Mouse (Mus musculus) heart, embryonic 13.5 days (tissue): ENCODE results near the gene Enpp7. TPM values are rescaled to one million over a fixed set of nuclear protein-coding genes. Genes with fewer than 3 reads are reported as not detected.

ENCODE experiments used
- ATAC-seq: fragments of 200-750 bp; cut with Nextera tagmentation; 2 replicates; pipeline ENCODE4 v1.8.0; 2017; ENCODE audit warnings: moderate TSS enrichment; ENCODE audit not compliant: insufficient number of reproducible peaks, low FRiP score, low TSS enrichment; ENCODE audit errors: extremely low read depth
- H3K27ac ChIP-seq: fragments of 300-500 bp; sonication (generic); replicated peaks from 2 replicates; pipeline ENCODE4 v1.5.1; 2015; ENCODE audit warnings: moderate library complexity, mild to moderate bottlenecking, inconsistent platforms
- H3K27me3 ChIP-seq: fragments of 300-500 bp; sonication (generic); replicated peaks from 2 replicates; pipeline ENCODE4 v1.6.1; 2015; ENCODE audit warnings: mild to moderate bottlenecking, inconsistent platforms
- H3K36me3 ChIP-seq: fragments of 300-500 bp; sonication (generic); 2 replicates; pipeline ENCODE4 v1.6.1; 2015; ENCODE audit warnings: mild to moderate bottlenecking, inconsistent platforms
- H3K4me1 ChIP-seq: fragments of 300-500 bp; sonication (generic); 2 replicates; pipeline ENCODE4 v1.6.1; 2015; ENCODE audit warnings: inconsistent platforms
- H3K4me2 ChIP-seq: fragments of 300-500 bp; sonication (generic); 2 replicates; pipeline ENCODE4 v1.6.1; 2015; ENCODE audit warnings: inconsistent platforms, mild to moderate bottlenecking, moderate library complexity
- H3K4me3 ChIP-seq: fragments of 300-500 bp; sonication (generic); 2 replicates; pipeline ENCODE4 v1.5.1; 2015; ENCODE audit warnings: moderate library complexity, mild to moderate bottlenecking, inconsistent platforms
- H3K9ac ChIP-seq: fragments of 300-500 bp; sonication (generic); 2 replicates; pipeline ENCODE4 v1.6.1; 2015; ENCODE audit warnings: inconsistent platforms, mild to moderate bottlenecking, moderate library complexity
- H3K9me3 ChIP-seq: fragments of 300-500 bp; sonication (generic); 2 replicates; pipeline ENCODE4 v1.6.1; 2016; ENCODE audit warnings: inconsistent platforms
- WGBS: fragments of 180-500 bp; shearing (Covaris S2); methylation state at CpG from one replicate; pipeline ENCODE4 v1.1.7; 2015; ENCODE audit warnings: mixed read lengths; 5-methylcytosine and 5-hydroxymethylcytosine counted together
- polyA plus RNA-seq: library from polyadenylated mRNA; unstranded; fragments of >200 nt; fragmentation: Nextera tagmentation; extraction: Ambion mirVana; gene quantifications from 2 replicates; pipeline ENCODE4 v1.2.1, GENCODE M21; 2015

The Enpp7 gene
- polyA plus RNA-seq, 1 experiment from 2014 or later = not detected

- Histone ChIP-seq H3K27me3 (peaks cover 90% of the 10 kb centered on the region), H3K4me3 (no peak overlapping the region), H3K9me3 (no peaks in the 10 kb centered on the region), H3K9ac (no peak overlapping the region), H3K4me1 (peaks cover 5% of the 10 kb centered on the region), H3K4me2 (no peak overlapping the region), H3K36me3 (no peaks in the 10 kb centered on the region), H3K27ac (no peak overlapping the region)
- no peak for ATAC-seq
- WGBS = 33% methylated on average over 18 of the region's 18 CpGs
Observed at GRCm38 (mm10) chr11:118972431-118973377, 15.3 kb upstream of the Enpp7 start.

- 82% methylated on average over 7 of the region's 7 CpGs for WGBS
- H3K9ac ChIP-seq = no peak overlapping the region
- H3K4me1 ChIP-seq = peaks cover 5% of the 10 kb centered on the region
- no peaks in the 10 kb centered on the region for H3K9me3 ChIP-seq
- no peak overlapping the region for H3K4me3 ChIP-seq
- H3K27me3 ChIP-seq = peaks cover 90% of the 10 kb centered on the region
- no peak overlapping the region for H3K4me2 ChIP-seq
- no peaks in the 10 kb centered on the region for H3K36me3 ChIP-seq
- no peak overlapping the region for H3K27ac ChIP-seq
- no peak for ATAC-seq
Observed at GRCm38 (mm10) chr11:118974340-118974739, 13.6 kb upstream of the Enpp7 start.

GRCm38 (mm10) chr11:118975427-118975826, 12.6 kb upstream of the Enpp7 start:
- Histone ChIP-seq H3K36me3 (no peaks in the 10 kb centered on the region), H3K4me1 (peaks cover 5% of the 10 kb centered on the region), H3K4me3 (peak overlapping the region; percentile 5; the same call in 1 of the 2 replicates), H3K9ac (peak overlapping the region; percentile 44; the same call in 1 of the 2 replicates), H3K9me3 (no peaks in the 10 kb centered on the region), H3K27ac (no peak overlapping the region), H3K27me3 (peaks cover 84% of the 10 kb centered on the region), H3K4me2 (peak overlapping the region; percentile 45)
- ATAC-seq = no peak
- WGBS = under 1% methylated on average over 10 of the region's 10 CpGs

- Histone ChIP-seq H3K27me3 (peaks cover 81% of the 10 kb centered on the region), H3K4me3 (peak overlapping the region; percentile 5; the same call in 1 of the 2 replicates), H3K36me3 (no peaks in the 10 kb centered on the region), H3K9me3 (no peaks in the 10 kb centered on the region), H3K4me2 (peak overlapping the region; percentile 45), H3K9ac (peak overlapping the region; percentile 44; the same call in 1 of the 2 replicates), H3K4me1 (peaks cover 5% of the 10 kb centered on the region), H3K27ac (no peak overlapping the region)
- ATAC-seq = no peak
- WGBS = 18% methylated on average over 12 of the region's 12 CpGs
Observed at GRCm38 (mm10) chr11:118975917-118976316, 12.1 kb upstream of the Enpp7 start.

- peaks cover 62% of the 10 kb centered on the region for H3K27me3 ChIP-seq
Observed at GRCm38 (mm10) chr11:118980388-118980787, 7.6 kb upstream of the Enpp7 start.

GRCm38 (mm10) chr11:118981012-118981776, 6.8 kb upstream of the Enpp7 start:
- no peak overlapping the region for H3K27ac ChIP-seq
- no peak for ATAC-seq
- H3K36me3 ChIP-seq = no peaks in the 10 kb centered on the region
- WGBS = 59% methylated on average over 18 of the region's 18 CpGs
- H3K4me2 ChIP-seq = no peak overlapping the region
- H3K9me3 ChIP-seq = no peaks in the 10 kb centered on the region
- peaks cover 23% of the 10 kb centered on the region for H3K4me1 ChIP-seq
- no peak overlapping the region for H3K9ac ChIP-seq
- H3K27me3 ChIP-seq = peaks cover 56% of the 10 kb centered on the region
- H3K4me3 ChIP-seq = no peak overlapping the region

More at GRCm38 (mm10) chr11:118980388-118980787, 7.6 kb upstream of the Enpp7 start:
- H3K4me3 ChIP-seq = no peak overlapping the region
- ATAC-seq = no peak
- H3K27ac ChIP-seq = no peak overlapping the region
- no peaks in the 10 kb centered on the region for H3K36me3 ChIP-seq
- WGBS = 71% methylated on average over 2 of the region's 2 CpGs
- H3K9me3 ChIP-seq = no peaks in the 10 kb centered on the region
- H3K4me2 ChIP-seq = no peak overlapping the region
- H3K4me1 ChIP-seq = peaks cover 28% of the 10 kb centered on the region
- H3K9ac ChIP-seq = no peak overlapping the region

GRCm38 (mm10) chr11:118982593-118983113, 5.3 kb upstream of the Enpp7 start:
- H3K27me3 ChIP-seq = peaks cover 43% of the 10 kb centered on the region
- 29% methylated on average over 12 of the region's 12 CpGs for WGBS
- H3K9ac ChIP-seq = no peak overlapping the region; the same call in 1 of the 2 replicates
- H3K4me3 ChIP-seq = no peak overlapping the region
- H3K9me3 ChIP-seq = no peaks in the 10 kb centered on the region
- ATAC-seq = no peak
- H3K4me2 ChIP-seq = no peak overlapping the region
- H3K36me3 ChIP-seq = no peaks in the 10 kb centered on the region
- peaks cover 23% of the 10 kb centered on the region for H3K4me1 ChIP-seq
- H3K27ac ChIP-seq = no peak overlapping the region

- Histone ChIP-seq H3K27me3 (peaks cover 34% of the 10 kb centered on the region; the same call in 1 of the 2 replicates), H3K27ac (no peak overlapping the region), H3K9ac (no peak overlapping the region), H3K9me3 (no peaks in the 10 kb centered on the region), H3K4me2 (no peak overlapping the region), H3K36me3 (no peaks in the 10 kb centered on the region), H3K4me1 (peaks cover 23% of the 10 kb centered on the region), H3K4me3 (no peak overlapping the region)
- no peak for ATAC-seq
- 47% methylated on average over 5 of the region's 5 CpGs for WGBS
Observed at GRCm38 (mm10) chr11:118985571-118985970, 2.4 kb upstream of the Enpp7 start.

- 36% methylated on average over 3 of the region's 3 CpGs for WGBS
- Histone ChIP-seq H3K4me1 (peaks cover 8% of the 10 kb centered on the region; the same call in 1 of the 2 replicates), H3K27me3 (peaks cover 55% of the 10 kb centered on the region), H3K9ac (no peak overlapping the region), H3K27ac (no peak overlapping the region), H3K4me2 (no peak overlapping the region), H3K36me3 (no peaks in the 10 kb centered on the region), H3K4me3 (no peak overlapping the region), H3K9me3 (no peaks in the 10 kb centered on the region)
- no peak for ATAC-seq
Observed at GRCm38 (mm10) chr11:118992781-118993180, 4.8 kb downstream of the Enpp7 start.

- H3K36me3 ChIP-seq = no peaks in the 10 kb centered on the region
- H3K27me3 ChIP-seq = peaks cover 71% of the 10 kb centered on the region
- H3K4me3 ChIP-seq = no peak overlapping the region
- no peak overlapping the region for H3K4me2 ChIP-seq
- no peak overlapping the region for H3K27ac ChIP-seq
- ATAC-seq = no peak
- 36% methylated on average over 4 of the region's 4 CpGs for WGBS
- peaks cover 18% of the 10 kb centered on the region; the same call in 1 of the 2 replicates for H3K4me1 ChIP-seq
- no peak overlapping the region for H3K9ac ChIP-seq
- no peaks in the 10 kb centered on the region for H3K9me3 ChIP-seq
Observed at GRCm38 (mm10) chr11:118995448-118995847, 7.5 kb downstream of the Enpp7 start.

GRCm38 (mm10) chr11:118997182-118997581, 9.2 kb downstream of the Enpp7 start:
- WGBS = 60% methylated on average over 3 of the region's 3 CpGs
- peaks cover 87% of the 10 kb centered on the region for H3K27me3 ChIP-seq
- H3K27ac ChIP-seq = no peak overlapping the region
- H3K9ac ChIP-seq = no peak overlapping the region
- H3K4me3 ChIP-seq = no peak overlapping the region
- no peak for ATAC-seq
- H3K9me3 ChIP-seq = no peaks in the 10 kb centered on the region
- H3K36me3 ChIP-seq = no peaks in the 10 kb centered on the region
- peaks cover 18% of the 10 kb centered on the region; the same call in 1 of the 2 replicates for H3K4me1 ChIP-seq
- H3K4me2 ChIP-seq = no peak overlapping the region
